Mouse (Mus musculus) T-helper 17 cell (primary cell): Measurements from ENCODE around the gene Wfikkn1.

ENCODE experiments used
- in situ Hi-C, 2 experiments: fragments of 300-600 bp; cut with MboI, MseI; formaldehyde crosslinking; loops; 1 replicate in 1 of 2; 2 replicates in 1 of 2; pipeline ENCODE4 v1.15.1; 2025; ENCODE audit warnings: high pct_unique_total_duplicates in 2 of 2

The Wfikkn1 gene

DNA sequence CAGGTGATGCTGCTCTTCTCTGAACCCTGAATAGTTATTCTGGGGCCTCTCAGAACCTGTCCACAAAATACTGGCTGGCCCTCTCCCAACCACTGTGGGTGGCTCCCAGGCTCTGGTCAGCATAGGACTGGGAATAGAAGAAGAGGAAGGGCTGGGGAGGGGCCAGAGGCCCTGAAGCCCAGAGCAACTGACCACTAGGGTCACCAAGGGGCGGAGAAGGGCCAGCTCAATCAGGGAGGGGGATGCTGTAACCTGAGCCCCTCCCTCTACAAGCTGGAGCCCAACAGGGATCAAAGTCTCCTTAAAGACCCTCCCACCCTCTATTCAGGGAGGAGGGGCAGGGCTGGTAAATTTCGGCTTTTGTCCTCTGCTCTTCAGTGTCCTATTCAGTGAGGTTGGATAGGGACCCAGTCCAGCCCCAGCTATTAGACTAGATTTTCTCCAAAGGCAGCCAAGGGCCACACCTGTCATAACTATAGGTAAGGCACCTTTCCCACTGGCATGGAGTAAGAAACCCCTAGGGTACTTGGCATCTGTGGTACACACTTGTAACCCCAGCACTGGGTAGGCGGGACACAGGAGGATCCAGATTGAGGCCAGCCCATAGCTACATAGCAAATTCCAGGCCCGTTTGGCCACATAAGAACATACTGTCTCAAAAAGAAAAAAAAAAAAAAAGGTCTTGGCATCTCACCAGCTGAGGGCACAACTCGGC lies at the start of gene Wfikkn1:
Gene Wfikkn1, minus strand, starts transcription at position 663 of the 715 bp plus-strand sequence.
- in situ Hi-C loops = no loop called here

DNA sequence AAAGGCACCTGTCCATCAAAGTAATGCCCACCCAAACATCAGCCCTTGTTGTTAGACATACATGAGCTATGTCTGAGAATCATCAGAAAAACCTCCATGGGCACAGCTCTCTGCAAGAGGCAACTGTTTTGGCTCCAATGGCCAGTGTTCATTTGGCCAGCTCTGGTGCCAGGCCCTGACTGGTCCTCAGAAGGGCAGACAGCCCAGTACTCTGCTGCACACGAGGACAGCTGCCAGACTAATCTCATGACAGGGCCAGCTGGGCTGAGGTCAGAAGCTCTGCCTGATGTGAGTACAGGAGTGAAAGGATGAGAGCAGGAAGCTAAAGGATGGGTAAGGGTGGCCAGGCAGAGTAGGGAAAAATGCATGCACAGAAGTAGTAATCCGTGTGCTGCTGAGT lies 44.7 kb upstream of the Wfikkn1 start:
- in situ Hi-C loops = no loop called here

DNA sequence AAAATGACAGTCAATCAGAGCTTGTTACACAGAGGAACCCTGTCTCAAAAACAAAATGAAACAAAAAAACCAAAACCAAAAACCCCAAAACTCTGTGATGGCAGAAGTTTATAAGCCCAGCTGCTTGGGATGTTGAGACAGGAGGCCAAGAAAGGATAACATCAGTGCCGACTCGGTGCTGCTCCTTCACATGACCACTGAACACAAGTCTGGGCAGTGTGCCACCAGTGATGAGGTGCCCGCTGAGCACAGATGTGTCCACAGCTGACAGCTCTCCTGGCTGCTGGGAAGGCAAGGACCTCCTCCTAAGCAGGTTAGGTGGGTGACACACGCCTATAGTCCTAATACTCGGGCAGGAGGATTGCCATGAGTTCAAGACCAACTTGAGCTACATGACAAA lies 41.5 kb upstream of the Wfikkn1 start:
- in situ Hi-C loops = loop anchor here in 1 of 2 experiments (25.0 kb wide), 1 partner anchor 1460 kb away; the partner anchor contains the start of genes Bricd5, E4f1 and Pgp

GRCm38 (mm10) chr17:25919786-25920642 lies 39.4 kb upstream of the Wfikkn1 start:
- in situ Hi-C loops = loop anchor here in 1 of 2 experiments (25.0 kb wide), 1 partner anchor 1458 kb away; the partner anchor contains the start of genes Bricd5, E4f1 and Pgp

- in situ Hi-C loops = loop anchor here in 1 of 2 experiments (25.0 kb wide), 1 partner anchor 1457 kb away; the partner anchor contains the start of genes Bricd5, E4f1 and Pgp
These were observed 38.6 kb upstream of the Wfikkn1 start, which contains the start of gene Rab40c for GRCm38 (mm10) chr17:25919144-25919785. Gene Rab40c (minus strand): TSS chr17:25919727.

DNA sequence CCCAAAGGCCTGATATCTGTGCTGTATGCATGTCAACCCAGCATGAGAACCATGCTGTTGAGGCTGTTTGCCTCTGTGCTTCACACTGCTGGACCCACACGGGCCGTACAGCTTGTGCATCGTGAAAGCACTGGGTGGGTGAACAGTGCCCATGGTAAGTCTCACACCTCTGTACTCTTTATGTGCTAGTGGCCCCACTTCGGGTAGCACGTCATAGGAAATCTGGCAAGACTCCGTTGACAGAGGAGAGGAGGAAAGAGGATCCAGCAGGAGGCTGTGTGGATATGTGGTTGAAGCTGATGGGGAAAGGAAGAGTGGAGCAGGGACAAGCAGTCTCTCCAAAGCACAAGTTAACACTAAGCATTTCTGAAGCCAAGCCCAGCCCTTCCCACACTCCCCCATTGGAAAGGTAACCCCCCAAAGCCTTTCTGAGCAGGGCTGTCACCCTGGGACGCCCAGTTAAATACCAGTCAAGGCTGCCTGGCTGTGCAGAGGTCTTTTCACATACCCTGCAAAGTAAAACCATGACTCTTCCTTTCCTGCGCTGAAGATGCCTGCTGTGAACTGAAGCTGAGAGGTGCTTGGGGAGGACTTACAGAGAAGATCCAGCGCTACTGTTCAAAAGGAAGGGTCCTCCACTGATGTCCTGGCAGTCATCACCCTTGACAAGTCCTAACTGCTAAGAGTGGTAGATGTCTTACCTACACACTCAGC lies 37.5 kb upstream of the Wfikkn1 start:
- in situ Hi-C loops = loop anchor here in 1 of 2 experiments (25.0 kb wide), 1 partner anchor 1456 kb away; the partner anchor contains the start of genes Bricd5, E4f1 and Pgp

DNA sequence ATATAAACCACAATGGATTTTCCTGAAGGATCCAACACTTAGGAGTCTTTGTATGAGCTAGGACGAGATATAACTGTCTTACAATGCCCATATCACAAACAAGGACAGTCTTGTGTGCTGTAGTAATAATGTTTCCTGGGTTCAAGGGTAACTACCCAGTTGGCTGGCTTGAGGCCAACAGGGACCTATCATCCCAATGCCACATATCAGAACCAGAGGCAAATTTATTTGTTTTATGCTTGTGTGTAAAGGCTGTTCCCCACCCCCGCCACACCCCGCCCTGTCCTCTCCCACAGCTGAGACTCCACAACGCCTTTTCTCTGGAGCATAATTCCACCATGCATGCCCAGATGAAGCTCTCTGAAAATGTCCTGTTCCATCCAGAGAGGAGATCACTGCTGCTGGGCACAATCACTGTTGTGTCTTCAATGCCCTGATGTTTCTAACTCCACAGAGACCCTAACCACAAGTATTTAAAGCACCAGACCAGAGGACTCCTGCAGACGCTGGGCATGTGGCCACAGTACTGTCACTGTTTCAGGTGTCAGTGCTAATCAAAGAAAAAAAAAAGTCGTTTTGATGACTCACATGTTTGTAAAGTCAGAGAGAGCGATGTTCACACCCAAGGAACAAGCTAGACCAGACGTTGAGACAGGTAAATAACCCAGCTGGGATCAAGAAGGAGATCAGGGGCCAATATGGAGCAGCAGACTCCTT lies 36.4 kb upstream of the Wfikkn1 start:
- in situ Hi-C loops = loop anchor here in 1 of 2 experiments (25.0 kb wide), 1 partner anchor 1455 kb away; the partner anchor contains the start of genes Bricd5, E4f1 and Pgp

GRCm38 (mm10) chr17:25914295-25914694 lies 33.6 kb upstream of the Wfikkn1 start:
- in situ Hi-C loops = loop anchor here in 1 of 2 experiments (25.0 kb wide), 1 partner anchor 1452 kb away; the partner anchor contains the start of genes Bricd5, E4f1 and Pgp

DNA sequence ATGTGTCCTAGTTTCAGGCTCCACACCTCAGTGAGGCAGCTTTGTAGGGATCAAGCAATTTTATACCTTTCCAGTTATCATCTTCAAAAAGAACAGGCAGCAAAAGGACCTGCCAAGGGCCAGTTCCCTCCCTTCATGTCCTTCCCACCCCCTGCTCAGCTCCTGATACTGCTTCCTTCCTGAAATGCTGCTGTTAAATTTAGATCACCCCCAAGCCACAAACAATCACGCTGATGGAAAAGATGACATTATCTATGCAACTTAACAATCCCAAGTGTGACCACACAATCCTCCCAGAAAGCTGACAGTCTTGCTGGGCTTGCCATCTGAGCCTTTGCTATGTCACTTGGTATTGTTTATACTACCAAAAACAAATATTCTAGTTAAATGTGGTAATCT lies 33.2 kb upstream of the Wfikkn1 start:
- in situ Hi-C loops = loop anchor here in 1 of 2 experiments (25.0 kb wide), 1 partner anchor 1452 kb away; the partner anchor contains the start of genes Bricd5, E4f1 and Pgp

DNA sequence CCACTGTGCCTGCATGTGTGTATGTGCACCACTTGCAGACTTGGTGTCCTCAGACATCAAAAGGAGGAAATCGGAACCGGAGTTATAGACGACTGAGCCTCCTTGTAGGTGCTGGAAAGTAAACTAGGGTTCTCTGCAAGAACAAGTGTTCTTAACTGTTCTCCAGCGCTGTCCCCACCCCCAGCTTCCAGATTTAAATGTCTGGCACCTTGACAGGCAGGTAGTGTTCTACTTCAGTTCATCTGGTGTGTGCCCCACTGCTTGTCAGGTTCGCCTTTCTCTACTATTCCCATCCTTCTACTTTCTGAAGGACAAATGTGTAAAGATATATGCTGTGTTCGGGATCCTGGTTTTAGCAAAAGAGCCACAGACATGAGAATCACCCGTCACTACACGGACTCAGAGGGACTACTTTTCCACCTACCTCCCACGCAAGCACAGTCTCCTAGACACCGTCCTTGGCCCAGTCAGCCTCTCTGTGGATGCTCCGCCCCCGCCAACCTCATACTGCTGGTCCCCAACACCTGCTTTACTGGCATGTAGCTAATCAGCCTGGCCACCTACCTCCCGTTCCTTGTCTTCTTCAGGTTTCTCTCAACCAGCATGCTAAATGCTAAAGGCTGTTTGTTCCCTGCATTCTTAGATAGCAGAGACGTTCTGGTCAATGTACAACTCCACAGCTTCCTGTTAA lies 32.7 kb upstream of the Wfikkn1 start:
- in situ Hi-C loops = loop anchor here in 1 of 2 experiments (25.0 kb wide), 1 partner anchor 1451 kb away; the partner anchor contains the start of genes Bricd5, E4f1 and Pgp

DNA sequence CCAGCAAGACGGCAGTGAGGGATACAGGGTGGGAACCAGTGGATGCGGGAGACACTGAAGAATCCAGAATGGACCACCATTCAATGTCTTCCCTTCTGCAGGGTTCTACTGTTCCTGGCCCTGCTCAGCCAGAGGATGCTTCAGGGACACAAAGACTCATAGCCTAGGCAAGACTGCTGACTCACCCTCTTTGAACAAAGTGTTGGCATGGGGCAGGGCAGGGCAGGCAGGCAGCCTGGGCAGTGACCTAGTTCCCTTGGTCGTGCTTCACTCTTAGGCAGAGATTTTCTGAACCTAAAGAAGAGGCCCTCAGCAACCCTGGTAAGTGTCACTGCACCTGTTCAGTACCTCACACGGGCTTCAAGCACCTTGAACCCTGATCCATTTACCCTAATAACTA lies 31.2 kb upstream of the Wfikkn1 start:
- in situ Hi-C loops = loop anchor here in 1 of 2 experiments (25.0 kb wide), 1 partner anchor 1450 kb away; the partner anchor contains the start of genes Bricd5, E4f1 and Pgp

DNA sequence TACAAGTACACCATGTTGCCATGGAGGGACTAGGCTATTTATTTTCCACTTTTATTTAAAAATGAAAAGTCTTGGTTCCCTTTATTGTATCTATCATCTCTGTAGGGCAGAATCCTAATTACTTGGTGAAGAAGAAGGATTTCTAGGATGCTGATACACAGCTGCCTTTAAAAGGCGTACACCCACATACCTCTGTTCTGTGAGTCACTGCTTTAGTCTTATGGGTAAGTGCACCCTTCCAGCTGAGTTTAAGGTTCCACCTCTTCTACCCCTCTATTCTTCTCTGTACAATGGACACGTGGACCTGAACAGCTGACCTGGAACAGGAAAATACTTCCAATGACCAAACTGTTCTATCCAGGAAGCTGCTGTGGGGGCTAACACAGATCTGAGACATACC lies 27.0 kb upstream of the Wfikkn1 start:
- in situ Hi-C loops = loop anchor here in 1 of 2 experiments (25.0 kb wide), 1 partner anchor 1445 kb away; the partner anchor contains the start of genes Bricd5, E4f1 and Pgp

- in situ Hi-C loops = loop anchor here in 1 of 2 experiments (5.0 to 25.0 kb wide), 2 partner anchors 74 to 1441 kb away; partner anchors contain the start of genes Bricd5, E4f1 and Pgp
These were observed 22.4 kb upstream of the Wfikkn1 start for GRCm38 (mm10) chr17:25903061-25903460.

GRCm38 (mm10) chr17:25900193-25900592 lies 19.5 kb upstream of the Wfikkn1 start:
- in situ Hi-C loops = loop anchor here in 1 of 2 experiments (5.0 to 25.0 kb wide), 2 partner anchors 77 to 1438 kb away; partner anchors contain the start of genes Bricd5, E4f1 and Pgp

DNA sequence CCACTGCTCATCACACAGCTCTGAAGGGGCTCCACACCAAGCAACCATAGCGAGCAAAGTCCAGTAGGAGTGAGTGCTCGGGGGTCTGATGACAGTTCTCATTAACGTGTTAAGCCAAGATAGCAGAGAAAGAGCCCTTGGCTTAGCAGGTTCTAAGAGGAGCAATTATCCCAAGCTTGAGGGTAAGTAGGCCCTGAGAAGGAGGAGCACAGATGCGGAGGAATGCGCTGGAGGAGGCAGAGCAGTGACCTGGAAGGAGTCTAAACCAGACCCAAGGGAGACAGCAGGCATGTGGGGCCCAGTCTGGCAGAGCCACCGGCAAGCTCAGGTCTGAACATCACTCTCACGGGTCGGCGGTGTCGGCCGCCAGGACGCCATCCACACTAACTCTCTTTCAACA lies 15.2 kb upstream of the Wfikkn1 start:
- in situ Hi-C loops = loop anchor here (5.0 to 10.0 kb wide), 2 partner anchors 116 to 119 kb away; no protein-coding TSS in a partner anchor

DNA sequence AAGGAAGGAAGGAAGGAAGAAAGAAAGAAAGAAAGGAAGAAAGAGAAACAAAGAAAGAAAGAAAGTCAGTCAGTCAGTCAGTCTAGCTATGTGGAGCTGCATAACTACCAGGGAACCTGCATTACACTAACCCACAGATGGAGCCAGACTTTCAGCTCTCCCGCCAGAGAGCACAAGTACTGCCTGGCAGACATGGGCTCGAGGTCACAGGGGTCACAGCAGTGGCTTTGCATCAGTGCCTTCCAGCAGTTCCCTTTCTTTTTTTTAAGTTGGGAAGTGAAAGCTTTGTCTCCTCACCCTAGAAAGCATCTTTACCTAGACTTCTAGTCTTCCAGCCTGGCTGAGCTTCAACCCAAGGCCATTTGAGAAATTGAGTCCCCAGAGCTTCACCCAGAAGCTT lies 14.8 kb upstream of the Wfikkn1 start:
- in situ Hi-C loops = loop anchor here (5.0 to 10.0 kb wide), 2 partner anchors 117 to 119 kb away; no protein-coding TSS in a partner anchor

GRCm38 (mm10) chr17:25893975-25894617 lies 13.4 kb upstream of the Wfikkn1 start:
- in situ Hi-C loops = loop anchor here in 1 of 2 experiments (10.0 kb wide), 1 partner anchor 121 kb away; no protein-coding TSS in a partner anchor

DNA sequence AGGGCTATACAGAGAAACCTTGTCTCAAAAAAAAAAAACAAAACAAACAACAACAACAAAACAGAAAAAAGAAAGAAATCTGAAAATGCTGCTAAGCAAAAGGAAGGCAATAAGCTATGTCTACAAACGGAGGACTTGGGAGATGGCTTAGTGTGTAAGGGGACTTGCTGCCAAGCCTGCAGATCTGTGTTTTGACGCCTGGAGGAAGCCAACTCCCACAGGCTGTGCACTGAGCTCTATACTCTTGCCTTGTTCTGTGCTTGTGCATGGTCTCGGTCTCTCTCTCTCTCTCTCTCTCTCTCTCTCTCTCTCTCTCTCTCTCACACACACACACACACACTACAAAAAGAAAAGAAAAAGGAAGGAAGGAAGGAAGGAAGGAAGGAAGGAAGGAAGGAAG lies 8.2 kb upstream of the Wfikkn1 start:
- in situ Hi-C loops = no loop called here
